Mouse (Mus musculus) limb, embryonic 10.5 days (tissue): ENCODE data around the gene Rpl31. TPM values are rescaled to one million over a fixed set of nuclear protein-coding genes. Genes with fewer than 3 reads are reported as not detected.

Experiments used
- DNase-seq: peaks from one replicate; pipeline ENCODE4 v3.0.0-alpha.2; 2017; ENCODE audit warnings: low spot score
- H3K27ac ChIP-seq: fragments of 300-500 bp; sonication (generic); 2 replicates; pipeline ENCODE4 v1.5.1; 2016; ENCODE audit warnings: mild to moderate bottlenecking
- H3K27me3 ChIP-seq: fragments of 300-500 bp; sonication (generic); 2 replicates; pipeline ENCODE4 v1.6.1; 2016; ENCODE audit warnings: low read depth, mild to moderate bottlenecking; ENCODE audit not compliant: poor library complexity, severe bottlenecking
- H3K36me3 ChIP-seq: fragments of 300-500 bp; sonication (generic); 2 replicates; pipeline ENCODE4 v1.6.1; 2016; ENCODE audit warnings: mild to moderate bottlenecking, moderate library complexity
- H3K4me1 ChIP-seq: fragments of 300-500 bp; sonication (generic); 2 replicates; pipeline ENCODE4 v1.6.1; 2016
- H3K4me3 ChIP-seq: fragments of 300-500 bp; sonication (generic); 2 replicates; pipeline ENCODE4 v1.5.1; 2016; ENCODE audit warnings: mild to moderate bottlenecking, moderate library complexity
- H3K9me3 ChIP-seq: fragments of 300-500 bp; sonication (generic); replicated peaks from 2 replicates; pipeline ENCODE4 v1.6.1; 2016; ENCODE audit warnings: mild to moderate bottlenecking
- WGBS: fragments of 180-500 bp; shearing (Covaris S2); methylation state at CpG from one replicate; pipeline ENCODE4 v1.1.7; 2016; 5-methylcytosine and 5-hydroxymethylcytosine counted together
- polyA plus RNA-seq: library from polyadenylated mRNA; unstranded; fragments of >200 nt; fragmentation: Nextera tagmentation; extraction: Ambion mirVana; gene quantifications from 2 replicates; pipeline ENCODE4 v1.2.1, GENCODE M21; 2016

Gene Rpl31
- polyA plus RNA-seq, 1 experiment from 2014 or later: 467 TPM

DNA sequence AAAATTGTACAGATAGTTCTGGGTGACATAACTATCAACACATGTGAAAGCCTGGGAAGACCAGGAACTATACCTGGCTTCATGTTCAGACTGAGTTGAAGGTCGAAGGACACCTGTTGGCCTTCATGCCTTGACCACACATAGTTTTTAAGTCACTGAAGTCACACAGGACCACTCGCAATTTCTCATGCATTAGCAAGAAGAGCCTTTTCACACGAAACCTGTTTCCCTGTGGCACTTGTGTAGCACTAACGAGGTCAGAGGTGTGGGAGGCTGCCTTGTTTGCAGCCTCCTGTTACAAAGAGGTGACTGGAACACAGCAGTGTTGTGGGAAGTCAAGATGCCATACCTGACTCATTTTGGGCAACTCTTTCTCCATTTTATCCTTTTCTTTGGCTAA is 5.7 kb downstream of the Rpl31 start:
- Histone ChIP-seq H3K27ac (no peak overlapping the region), H3K27me3 (no peaks in the 10 kb centered on the region), H3K4me1 (peaks cover 9% of the 10 kb centered on the region), H3K9me3 (no peaks in the 10 kb centered on the region), H3K36me3 (peaks cover 75% of the 10 kb centered on the region), H3K4me3 (no peak overlapping the region)
- 66% methylated on average over 4 of the region's 4 CpGs for WGBS
- no peak for DNase-seq

DNA sequence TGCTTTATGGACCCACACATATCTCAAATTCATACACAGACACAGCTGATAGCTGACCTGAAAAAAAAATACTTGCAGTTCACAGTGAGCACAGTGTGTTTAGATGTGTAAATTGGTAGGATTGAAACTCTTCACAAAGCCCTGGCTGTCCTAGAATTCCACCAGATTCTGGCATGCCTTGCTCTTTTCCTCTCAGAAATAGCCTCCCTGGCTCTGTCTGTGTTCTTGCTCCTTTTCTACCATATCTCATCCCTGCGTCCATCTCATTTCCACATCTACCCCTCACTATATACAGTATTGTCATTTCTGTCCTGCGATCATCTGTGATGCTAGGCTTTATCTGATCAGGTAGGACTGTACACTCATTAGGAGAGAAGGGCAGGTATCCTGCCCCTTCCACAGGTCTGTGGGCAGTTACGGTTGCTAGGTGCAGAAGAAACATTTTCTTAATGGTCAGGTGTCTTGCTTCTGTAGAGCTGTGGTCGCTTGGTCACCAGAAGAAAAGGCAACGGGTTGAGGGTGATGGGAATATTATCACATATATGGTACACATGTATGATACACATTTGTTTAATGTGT is 6.7 kb downstream of the Rpl31 start:
- H3K4me1 ChIP-seq: peaks cover 3% of the 10 kb centered on the region
- H3K27ac ChIP-seq: no peak overlapping the region
- DNase-seq: no peak
- H3K36me3 ChIP-seq: peaks cover 69% of the 10 kb centered on the region
- no peak overlapping the region for H3K4me3 ChIP-seq
- 88% methylated on average over 5 of the region's 5 CpGs for WGBS
- no peaks in the 10 kb centered on the region for H3K9me3 ChIP-seq
- no peaks in the 10 kb centered on the region for H3K27me3 ChIP-seq

- Histone ChIP-seq H3K4me3 (no peak overlapping the region), H3K9me3 (no peaks in the 10 kb centered on the region), H3K27me3 (no peaks in the 10 kb centered on the region), H3K27ac (no peak overlapping the region), H3K4me1 (no peaks in the 10 kb centered on the region), H3K36me3 (peaks cover 51% of the 10 kb centered on the region)
- WGBS: 89% methylated on average over 7 of the region's 7 CpGs
- DNase-seq: no peak
Measured at GRCm38 (mm10) chr1:39376121-39376520, 8.5 kb downstream of the Rpl31 start.

- no peak overlapping the region for H3K27ac ChIP-seq
- H3K9me3 ChIP-seq: no peaks in the 10 kb centered on the region
- peaks cover 44% of the 10 kb centered on the region for H3K36me3 ChIP-seq
- WGBS: 89% methylated on average over 9 of the region's 9 CpGs
- H3K4me1 ChIP-seq: no peaks in the 10 kb centered on the region
- no peak overlapping the region for H3K4me3 ChIP-seq
- H3K27me3 ChIP-seq: no peaks in the 10 kb centered on the region
- no peak for DNase-seq
Measured at GRCm38 (mm10) chr1:39376726-39377240, 9.1 kb downstream of the Rpl31 start.

DNA sequence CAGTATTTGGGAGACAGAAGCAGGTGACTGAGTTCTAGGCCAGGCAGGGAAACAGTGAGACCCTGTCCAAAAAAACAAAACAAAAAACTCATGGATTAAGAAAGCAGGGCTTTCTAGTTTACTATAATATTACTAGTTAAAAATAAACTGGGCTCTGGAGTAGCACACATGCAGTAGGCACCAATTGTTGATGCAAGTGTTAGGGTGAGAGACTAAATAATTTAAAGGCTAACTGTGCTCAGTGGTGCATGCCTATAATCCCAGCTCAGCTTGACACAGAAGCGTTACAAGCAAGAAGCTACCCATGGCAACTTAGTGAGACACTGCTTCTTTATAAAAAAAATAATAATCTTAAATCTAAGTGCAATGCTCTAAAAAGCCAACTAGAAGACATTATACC is 10.9 kb downstream of the Rpl31 start:
- Histone ChIP-seq H3K36me3 (peaks cover 26% of the 10 kb centered on the region), H3K4me1 (no peaks in the 10 kb centered on the region), H3K27ac (no peak overlapping the region), H3K4me3 (no peak overlapping the region), H3K9me3 (no peaks in the 10 kb centered on the region), H3K27me3 (no peaks in the 10 kb centered on the region)
- 78% methylated on average over 1 of the region's 1 CpGs for WGBS
- no peak for DNase-seq

DNA sequence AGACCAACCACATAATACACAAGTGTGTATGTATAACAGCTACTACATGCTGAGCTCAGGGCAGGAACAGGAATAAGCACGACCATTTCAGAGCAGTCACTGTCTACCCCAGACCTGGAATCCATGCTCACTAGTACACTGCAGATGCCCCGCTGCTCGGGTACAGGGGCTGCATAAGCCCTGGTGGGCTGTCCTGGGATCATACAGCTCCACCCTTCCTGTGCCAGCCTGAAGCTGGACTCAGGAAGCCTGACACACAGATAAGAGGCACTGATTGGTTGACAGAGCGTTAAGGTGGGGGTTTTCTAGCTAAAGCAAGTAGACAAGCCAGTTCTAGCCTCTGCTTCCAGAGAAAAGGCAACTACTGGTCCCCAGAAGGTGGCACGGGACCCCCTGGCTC is 11.4 kb downstream of the Rpl31 start:
- Histone ChIP-seq H3K4me1 (no peaks in the 10 kb centered on the region), H3K27me3 (no peaks in the 10 kb centered on the region), H3K27ac (no peak overlapping the region), H3K4me3 (no peak overlapping the region), H3K9me3 (no peaks in the 10 kb centered on the region), H3K36me3 (peaks cover 22% of the 10 kb centered on the region)
- DNase-seq: no peak
- WGBS: 84% methylated on average over 5 of the region's 5 CpGs

GRCm38 (mm10) chr1:39381017-39381416 is 13.4 kb downstream of the Rpl31 start:
- Histone ChIP-seq H3K36me3 (peaks cover 15% of the 10 kb centered on the region), H3K4me1 (no peaks in the 10 kb centered on the region), H3K4me3 (no peak overlapping the region), H3K9me3 (no peaks in the 10 kb centered on the region), H3K27me3 (no peaks in the 10 kb centered on the region), H3K27ac (no peak overlapping the region)
- no peak for DNase-seq
- WGBS: 89% methylated on average over 9 of the region's 9 CpGs

DNA sequence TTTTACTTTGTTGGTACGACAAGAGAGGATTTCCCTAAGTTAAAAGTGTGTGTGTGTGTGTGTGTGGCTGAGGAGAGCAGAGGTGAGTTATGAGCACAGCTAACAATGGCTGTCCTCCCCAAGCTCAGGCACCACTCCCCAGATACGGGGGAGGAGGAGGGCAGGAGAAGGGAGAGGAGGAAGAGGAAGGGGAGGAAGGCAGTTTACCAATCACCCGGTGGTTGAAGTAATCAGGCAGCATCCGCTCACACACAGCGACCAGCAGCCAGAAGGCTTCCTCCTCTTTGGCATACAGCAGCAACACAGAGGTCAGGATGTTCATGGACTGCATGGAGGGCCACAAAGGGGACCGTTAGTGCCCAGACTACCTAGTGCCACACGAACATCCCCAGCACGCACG is 17.3 kb downstream of the Rpl31 start:
- no peak for DNase-seq
- Histone ChIP-seq H3K27me3 (no peaks in the 10 kb centered on the region), H3K4me1 (no peaks in the 10 kb centered on the region), H3K36me3 (no peaks in the 10 kb centered on the region), H3K9me3 (no peaks in the 10 kb centered on the region), H3K27ac (no peak overlapping the region), H3K4me3 (no peak overlapping the region)
- 80% methylated on average over 9 of the region's 9 CpGs for WGBS

DNA sequence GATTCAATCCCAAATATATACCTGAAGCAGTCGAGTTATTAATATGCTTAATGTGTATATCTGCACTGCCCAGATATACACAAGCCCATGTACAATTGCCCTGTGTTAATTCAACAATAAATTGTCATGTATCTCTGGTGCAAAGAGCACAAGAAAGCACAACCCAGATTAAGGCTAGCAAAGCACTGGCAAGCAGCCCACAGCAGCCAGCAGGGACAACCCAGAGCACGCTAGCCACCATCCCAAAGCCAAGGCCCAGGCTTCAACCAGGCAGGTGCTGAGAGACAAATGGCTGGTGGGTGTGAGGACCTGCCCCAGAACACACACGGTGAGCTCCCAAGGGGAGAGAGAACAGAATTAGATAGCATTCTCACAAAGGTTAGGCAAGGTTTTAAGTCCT is 18.8 kb downstream of the Rpl31 start:
- no peak overlapping the region for H3K27ac ChIP-seq
- no peak overlapping the region for H3K4me3 ChIP-seq
- DNase-seq: no peak
- H3K4me1 ChIP-seq: no peaks in the 10 kb centered on the region
- peaks cover 13% of the 10 kb centered on the region for H3K27me3 ChIP-seq
- H3K9me3 ChIP-seq: no peaks in the 10 kb centered on the region
- WGBS: 77% methylated on average over 3 of the region's 3 CpGs
- H3K36me3 ChIP-seq: no peaks in the 10 kb centered on the region

DNA sequence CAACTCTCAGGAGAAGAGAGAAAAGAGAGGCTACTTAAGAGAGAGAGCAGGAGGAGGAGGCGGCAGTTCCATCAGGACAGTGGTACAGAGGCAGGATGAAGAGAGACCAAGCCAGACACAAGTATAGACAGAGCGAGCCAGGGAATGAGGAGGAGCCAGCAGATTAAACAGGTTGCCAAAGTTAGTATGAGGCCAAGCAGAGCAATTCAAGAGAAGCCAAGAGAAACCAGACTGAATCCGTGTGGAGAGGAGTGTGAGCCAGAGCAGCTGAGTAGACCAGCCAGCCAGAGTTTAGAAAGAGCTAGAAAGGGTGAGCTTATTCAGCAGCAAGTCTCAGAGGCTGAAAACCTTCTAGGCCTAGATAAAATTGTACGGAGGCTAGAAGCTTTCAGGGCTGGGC is 19.9 kb downstream of the Rpl31 start:
- 86% methylated on average over 4 of the region's 4 CpGs for WGBS
- Histone ChIP-seq H3K27me3 (peaks cover 18% of the 10 kb centered on the region), H3K27ac (no peak overlapping the region), H3K9me3 (no peaks in the 10 kb centered on the region), H3K36me3 (no peaks in the 10 kb centered on the region), H3K4me3 (no peak overlapping the region), H3K4me1 (no peaks in the 10 kb centered on the region)
- no peak for DNase-seq

DNA sequence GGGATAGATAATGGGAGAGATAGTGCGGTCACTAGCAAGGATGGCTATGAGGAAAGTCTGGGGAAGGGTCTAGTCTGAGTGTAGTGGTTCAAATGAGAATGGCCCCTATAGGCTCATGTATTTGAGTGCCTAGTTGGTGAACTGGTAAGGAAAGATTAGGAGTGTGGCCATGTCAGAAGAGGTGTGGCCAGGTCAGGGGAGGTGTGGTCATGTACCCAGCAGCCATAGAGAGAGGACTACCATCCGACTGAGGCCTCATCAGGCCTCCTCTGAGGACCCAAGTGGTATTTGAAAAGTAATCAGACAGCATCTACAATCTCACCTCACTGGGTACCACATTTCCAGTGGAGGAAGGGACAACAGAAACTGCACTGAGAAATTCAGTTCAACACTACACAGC is 20.5 kb downstream of the Rpl31 start:
- peaks cover 18% of the 10 kb centered on the region for H3K27me3 ChIP-seq
- H3K4me1 ChIP-seq: no peaks in the 10 kb centered on the region
- DNase-seq: no peak
- H3K4me3 ChIP-seq: no peak overlapping the region
- 83% methylated on average over 2 of the region's 2 CpGs for WGBS
- no peaks in the 10 kb centered on the region for H3K9me3 ChIP-seq
- H3K36me3 ChIP-seq: no peaks in the 10 kb centered on the region
- no peak overlapping the region for H3K27ac ChIP-seq

DNA sequence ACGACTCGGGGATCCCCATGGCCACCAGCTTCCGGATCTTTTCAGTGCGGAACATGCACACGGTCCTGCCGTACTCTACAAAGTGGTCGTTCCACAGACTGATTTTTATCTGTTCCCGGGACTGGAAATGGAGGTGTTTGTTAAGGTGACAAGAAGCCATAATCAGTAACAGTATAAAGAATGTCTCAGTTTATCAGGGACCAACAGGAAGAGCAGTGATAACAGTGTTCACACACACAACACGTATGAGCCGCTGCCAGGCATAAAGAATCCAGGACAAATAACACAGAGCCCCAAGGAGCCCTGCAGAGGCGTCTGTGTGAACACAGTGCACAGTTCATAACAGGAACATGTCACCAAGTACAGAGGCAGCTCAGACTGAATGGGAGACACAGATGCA is 21.7 kb downstream of the Rpl31 start:
- H3K27me3 ChIP-seq: peaks cover 18% of the 10 kb centered on the region
- 93% methylated on average over 11 of the region's 11 CpGs for WGBS
- H3K36me3 ChIP-seq: no peaks in the 10 kb centered on the region
- H3K9me3 ChIP-seq: no peaks in the 10 kb centered on the region
- H3K27ac ChIP-seq: no peak overlapping the region
- no peaks in the 10 kb centered on the region; the same call in 1 of the 2 replicates for H3K4me1 ChIP-seq
- H3K4me3 ChIP-seq: no peak overlapping the region
- no peak for DNase-seq

DNA sequence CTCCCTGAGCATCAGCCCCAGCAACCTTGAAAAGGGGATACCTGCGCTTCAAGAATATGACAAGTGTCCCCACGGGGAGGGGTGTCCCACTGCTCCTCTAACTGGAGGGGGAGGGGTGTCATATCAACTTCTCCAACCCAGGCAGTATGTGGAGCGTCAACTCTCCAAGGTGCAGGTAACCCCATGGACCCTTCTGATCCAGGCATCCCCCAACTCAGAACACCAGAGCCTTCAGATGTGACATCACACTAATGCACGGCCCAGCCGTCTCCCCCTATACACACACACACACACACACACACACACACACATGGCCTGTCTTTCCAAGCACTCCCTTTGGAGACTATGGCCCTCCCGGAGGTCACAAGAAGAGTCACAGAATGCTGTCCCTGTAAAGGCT is 24.0 kb downstream of the Rpl31 start:
- Histone ChIP-seq H3K27me3 (peaks cover 18% of the 10 kb centered on the region), H3K9me3 (no peaks in the 10 kb centered on the region), H3K36me3 (no peaks in the 10 kb centered on the region), H3K27ac (no peak overlapping the region), H3K4me1 (no peaks in the 10 kb centered on the region; the same call in 1 of the 2 replicates), H3K4me3 (no peak overlapping the region)
- no peak for DNase-seq
- WGBS: 94% methylated on average over 6 of the region's 6 CpGs

- no peaks in the 10 kb centered on the region for H3K36me3 ChIP-seq
- H3K27me3 ChIP-seq: peaks cover 18% of the 10 kb centered on the region
- no peaks in the 10 kb centered on the region for H3K9me3 ChIP-seq
- H3K27ac ChIP-seq: no peak overlapping the region
- H3K4me1 ChIP-seq: no peaks in the 10 kb centered on the region; the same call in 1 of the 2 replicates
- H3K4me3 ChIP-seq: no peak overlapping the region
- peak; percentile 85 for DNase-seq
- 61% methylated on average over 3 of the region's 3 CpGs for WGBS
Measured at GRCm38 (mm10) chr1:39392189-39392588, 24.5 kb downstream of the Rpl31 start.
